Mouse (Mus musculus): ENCODE data around the gene Sepsecs.

Sepsecs gene

DNA sequence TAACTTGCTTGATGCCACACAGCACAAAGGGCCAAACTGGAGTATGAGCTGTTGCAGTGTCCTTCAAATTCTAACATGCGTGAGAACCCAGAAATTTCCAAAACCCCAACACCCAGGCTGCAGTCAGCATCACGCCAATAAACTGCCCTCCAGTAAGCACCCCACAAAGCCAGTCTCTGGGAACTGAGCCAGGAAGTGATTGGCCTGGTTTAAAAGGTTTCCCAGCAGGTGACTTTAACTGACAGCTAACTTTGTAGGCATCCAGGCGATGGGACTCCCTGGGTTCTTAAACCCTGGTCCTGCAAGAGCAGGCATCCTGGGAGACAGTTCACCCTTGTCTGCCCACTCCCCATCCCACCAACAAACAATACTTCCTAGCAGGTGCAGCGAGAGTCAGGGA lies 59.2 kb downstream of the Sepsecs start:
- no peak for DNase-seq (ENCODE audit: low spot score)

DNA sequence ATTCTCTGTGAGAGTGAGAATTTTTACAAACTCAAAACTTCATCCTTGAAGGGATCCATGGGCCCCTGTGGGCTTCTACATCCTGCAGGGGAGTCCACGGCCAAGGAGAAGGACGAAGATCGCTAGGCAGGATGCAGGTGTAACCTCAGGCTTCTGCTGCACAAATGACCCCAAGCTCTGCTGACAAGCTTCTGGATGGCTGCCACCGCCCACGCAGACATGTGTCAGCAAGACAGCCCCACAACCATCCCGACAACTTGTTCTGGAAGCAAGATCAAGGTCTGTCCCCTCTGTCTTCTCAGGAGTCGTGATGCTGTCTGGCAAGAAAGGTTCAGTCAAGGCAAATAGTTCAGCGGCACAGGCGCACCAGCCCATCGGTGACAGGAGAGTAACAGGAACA lies 59.8 kb downstream of the Sepsecs start:
- no peak for DNase-seq (ENCODE audit: low spot score)

DNA sequence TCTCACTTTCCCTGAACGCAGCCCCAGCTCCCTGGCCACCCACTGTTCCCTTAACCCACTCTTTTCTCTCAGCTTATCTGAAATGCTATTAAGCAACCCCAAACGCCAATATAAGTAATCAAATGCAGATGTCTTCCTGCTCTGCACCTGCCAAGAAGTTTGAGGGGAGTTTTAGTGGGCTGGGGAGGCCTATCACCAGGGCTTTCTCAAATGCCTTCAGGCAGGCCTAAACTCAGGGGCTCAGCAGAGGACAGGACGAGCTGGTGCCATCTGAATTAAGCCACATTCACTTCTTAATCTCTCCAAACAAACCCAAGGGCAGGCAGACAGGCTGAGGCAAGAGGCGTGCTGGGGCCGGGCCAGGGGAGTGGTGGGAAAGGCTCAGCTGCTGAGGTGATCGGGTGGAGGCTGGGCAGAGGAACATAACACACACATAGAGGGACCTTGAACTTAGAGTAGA lies 64.9 kb downstream of the Sepsecs start:
- no peak for DNase-seq (ENCODE audit: low spot score)

DNA sequence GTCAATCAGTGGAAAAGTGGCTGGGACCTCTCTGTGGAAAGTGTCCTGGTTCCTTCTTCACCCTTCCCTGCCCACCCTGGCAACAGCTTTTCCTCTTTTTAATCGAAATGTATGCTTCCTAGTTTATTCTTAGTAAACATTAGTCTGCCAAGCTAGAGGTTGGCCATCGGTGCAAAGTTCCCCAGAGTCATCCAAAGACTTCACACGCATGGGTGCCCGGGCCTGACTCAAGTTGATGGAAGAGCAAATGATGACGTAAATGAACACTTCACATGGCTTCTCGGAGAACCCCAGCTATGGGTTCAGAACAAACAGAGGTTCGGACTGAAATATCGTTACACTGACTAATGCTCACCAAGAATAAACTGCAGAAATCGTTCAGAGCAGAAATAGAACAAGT lies 78.9 kb downstream of the Sepsecs start:
- no peak for DNase-seq (ENCODE audit: low spot score)
